Mouse (Mus musculus) intestine, postnatal 0 days (tissue): Measurements from ENCODE around the gene Ehd2. TPM values are rescaled to one million over a fixed set of nuclear protein-coding genes. Genes with fewer than 3 reads are reported as not detected.

Experiments used
- ATAC-seq: fragments of 200-750 bp; cut with Nextera tagmentation; 2 replicates; pipeline ENCODE4 v1.8.0; 2017; ENCODE audit warnings: mild to moderate bottlenecking, moderate TSS enrichment, moderate library complexity
- H3K27ac ChIP-seq: fragments of 300-500 bp; sonication (generic); 2 replicates; pipeline ENCODE4 v1.5.1; 2014; ENCODE audit warnings: mild to moderate bottlenecking, low read depth, low read length, moderate library complexity
- H3K27me3 ChIP-seq: fragments of 300-500 bp; sonication (generic); replicated peaks from 2 replicates; pipeline ENCODE4 v1.6.1; 2014; ENCODE audit warnings: low read length, mixed read lengths; ENCODE audit not compliant: control insufficient read depth, insufficient read depth
- H3K36me3 ChIP-seq: fragments of 300-500 bp; sonication (generic); 2 replicates; pipeline ENCODE4 v1.6.1; 2014; ENCODE audit warnings: mild to moderate bottlenecking, moderate library complexity; ENCODE audit not compliant: control insufficient read depth, insufficient read depth
- H3K4me1 ChIP-seq: fragments of 300-500 bp; sonication (generic); replicated peaks from 2 replicates; pipeline ENCODE4 v1.6.1; 2014; ENCODE audit warnings: antibody characterized with exemption, low read length, mixed read lengths; ENCODE audit not compliant: control insufficient read depth, insufficient read depth
- H3K4me2 ChIP-seq: fragments of 300-500 bp; sonication (generic); replicated peaks from 2 replicates; pipeline ENCODE4 v1.6.1; 2014; ENCODE audit warnings: low read depth, mild to moderate bottlenecking, moderate library complexity
- H3K4me3 ChIP-seq: fragments of 300-500 bp; sonication (generic); 2 replicates; pipeline ENCODE4 v1.5.1; 2014; ENCODE audit warnings: low read depth, low read length
- H3K9ac ChIP-seq: fragments of 300-500 bp; sonication (generic); 2 replicates; pipeline ENCODE4 v1.6.1; 2014; ENCODE audit warnings: mild to moderate bottlenecking, low read depth, low read length
- H3K9me3 ChIP-seq: fragments of 300-500 bp; sonication (generic); 2 replicates; pipeline ENCODE4 v1.6.1; 2016; ENCODE audit warnings: mixed run types; ENCODE audit not compliant: control insufficient read depth
- CTCF ChIP-seq: sonication (generic); IDR thresholded peaks from 2 replicates; pipeline ENCODE4 v1.5.1; 2016; ENCODE audit warnings: low read depth, mild to moderate bottlenecking, control low read depth, antibody characterized with exemption, moderate library complexity
- WGBS: fragments of 180-500 bp; shearing (Covaris S2); extraction: QIAGEN DNeasy Blood & Tissue Kit; methylation state at CpG from one replicate; pipeline ENCODE4 v1.1.7; 2014; 5-methylcytosine and 5-hydroxymethylcytosine counted together
- polyA plus RNA-seq: library from polyadenylated mRNA; unstranded; fragments of >200 nt; fragmentation: Nextera tagmentation; extraction: Ambion mirVana; gene quantifications from 2 replicates; pipeline ENCODE4 v1.2.1, GENCODE M21; 2015

Ehd2 gene
- polyA plus RNA-seq, 1 experiment from 2014 or later = 29.3 TPM

- WGBS = 30% methylated on average over 4 of the region's 4 CpGs
- peak; percentile 84 for TF ChIP-seq CTCF
- no peak overlapping the region for H3K9ac ChIP-seq
- H3K4me1 ChIP-seq = no peaks in the 10 kb centered on the region
- no peak overlapping the region for H3K4me3 ChIP-seq
- H3K27me3 ChIP-seq = no peaks in the 10 kb centered on the region
- H3K4me2 ChIP-seq = no peak overlapping the region
- no peaks in the 10 kb centered on the region for H3K9me3 ChIP-seq
- peaks cover 44% of the 10 kb centered on the region for H3K36me3 ChIP-seq
- no peak overlapping the region for H3K27ac ChIP-seq
- ATAC-seq = no peak
Measured at GRCm38 (mm10) chr7:15982729-15983407, 15.5 kb upstream of the Ehd2 start.

- H3K4me1 ChIP-seq = no peaks in the 10 kb centered on the region
- H3K27ac ChIP-seq = no peak overlapping the region
- H3K9ac ChIP-seq = no peak overlapping the region
- no peaks in the 10 kb centered on the region for H3K27me3 ChIP-seq
- 69% methylated on average over 4 of the region's 4 CpGs for WGBS
- no peaks in the 10 kb centered on the region for H3K9me3 ChIP-seq
- H3K36me3 ChIP-seq = peaks cover 43% of the 10 kb centered on the region; the same call in 1 of the 2 replicates
- no peak overlapping the region for H3K4me3 ChIP-seq
- no peak overlapping the region for H3K4me2 ChIP-seq
- ATAC-seq = no peak
- TF ChIP-seq CTCF = no peak
Measured at GRCm38 (mm10) chr7:15981538-15981937, 14.2 kb upstream of the Ehd2 start.

- TF ChIP-seq CTCF = no peak
- ATAC-seq = no peak
- WGBS = 73% methylated on average over 8 of the region's 8 CpGs
- Histone ChIP-seq H3K36me3 (peaks cover 47% of the 10 kb centered on the region; the same call in 1 of the 2 replicates), H3K4me1 (no peaks in the 10 kb centered on the region), H3K4me3 (no peak overlapping the region), H3K9me3 (no peaks in the 10 kb centered on the region), H3K4me2 (no peak overlapping the region), H3K27me3 (no peaks in the 10 kb centered on the region), H3K27ac (no peak overlapping the region), H3K9ac (no peak overlapping the region)
Measured at GRCm38 (mm10) chr7:15980246-15980645, 12.9 kb upstream of the Ehd2 start.

DNA sequence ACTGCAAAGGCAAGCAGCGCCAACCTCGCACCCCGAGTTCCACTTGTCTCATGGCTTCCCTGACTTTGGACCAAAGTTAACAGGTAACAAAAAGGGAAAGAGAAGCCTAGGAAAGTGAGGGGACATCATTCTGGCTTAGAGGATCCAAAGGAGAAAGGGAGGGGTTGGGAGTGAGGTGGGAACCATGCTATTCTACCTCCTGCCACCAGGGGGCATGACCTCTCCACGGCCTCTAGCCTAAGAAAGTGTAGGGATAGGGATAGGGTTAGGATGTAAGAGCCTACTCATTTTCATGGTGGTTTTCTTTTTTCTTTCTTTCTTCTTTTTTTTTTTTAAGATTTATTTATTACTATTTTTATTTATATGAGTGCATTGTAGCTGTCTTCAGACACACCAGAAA is 8.5 kb upstream of the Ehd2 start:
- no peaks in the 10 kb centered on the region for H3K9me3 ChIP-seq
- no peak overlapping the region for H3K9ac ChIP-seq
- ATAC-seq = peak; percentile 17; the same call in 1 of the 2 replicates
- H3K36me3 ChIP-seq = peaks cover 72% of the 10 kb centered on the region
- no peaks in the 10 kb centered on the region for H3K27me3 ChIP-seq
- no peak overlapping the region for H3K4me3 ChIP-seq
- H3K4me1 ChIP-seq = no peaks in the 10 kb centered on the region
- no peak overlapping the region for H3K27ac ChIP-seq
- WGBS = 74% methylated on average over 4 of the region's 4 CpGs
- H3K4me2 ChIP-seq = no peak overlapping the region
- TF ChIP-seq CTCF = peak; percentile 89

DNA sequence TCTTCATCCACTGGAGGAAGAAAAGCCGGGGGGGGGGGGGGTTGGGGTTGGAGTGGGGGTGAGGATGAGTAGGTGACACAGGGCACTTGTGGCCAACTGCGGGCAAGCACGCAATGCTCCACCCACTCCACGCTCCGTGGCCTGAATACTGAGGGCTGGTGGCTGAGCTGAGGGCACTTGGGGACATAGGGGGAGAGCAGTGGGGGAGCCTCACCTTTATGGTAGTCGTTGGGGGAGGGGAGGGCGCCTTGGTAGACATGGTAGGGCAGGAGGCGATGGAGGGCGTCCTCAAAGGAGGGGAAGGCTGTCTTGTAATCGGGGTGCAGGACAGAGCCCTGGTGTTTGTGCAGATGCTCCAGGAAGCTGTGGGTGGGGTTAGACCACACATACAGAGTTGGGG is 8.1 kb upstream of the Ehd2 start:
- Histone ChIP-seq H3K9me3 (no peaks in the 10 kb centered on the region), H3K9ac (no peak overlapping the region), H3K27me3 (no peaks in the 10 kb centered on the region), H3K4me2 (no peak overlapping the region), H3K36me3 (peaks cover 68% of the 10 kb centered on the region), H3K4me3 (no peak overlapping the region), H3K27ac (no peak overlapping the region), H3K4me1 (no peaks in the 10 kb centered on the region)
- TF ChIP-seq CTCF = no peak
- no peak for ATAC-seq
- 90% methylated on average over 10 of the region's 10 CpGs for WGBS

DNA sequence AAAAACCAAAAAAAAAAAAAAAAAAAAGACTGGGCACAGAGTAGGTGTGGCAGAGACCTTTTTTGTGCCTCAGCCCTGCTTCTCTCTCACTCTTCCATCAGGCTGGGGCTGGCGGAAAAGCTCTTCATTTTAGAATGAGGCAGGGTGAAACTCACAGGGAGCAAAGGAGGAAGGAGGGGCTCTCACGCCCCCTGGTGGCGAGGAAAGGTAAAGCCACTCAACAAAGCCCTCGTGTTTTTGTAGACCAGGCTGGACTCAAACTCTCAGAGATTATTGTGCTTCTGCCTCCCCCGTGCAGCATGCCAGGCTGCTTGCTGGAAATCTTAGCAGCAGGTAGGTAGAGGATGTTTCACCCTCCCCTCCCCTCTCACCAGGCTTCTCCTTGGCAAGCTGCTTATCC is 7.3 kb upstream of the Ehd2 start:
- H3K4me1 ChIP-seq = no peaks in the 10 kb centered on the region
- H3K4me2 ChIP-seq = no peak overlapping the region
- no peaks in the 10 kb centered on the region for H3K9me3 ChIP-seq
- no peaks in the 10 kb centered on the region for H3K27me3 ChIP-seq
- no peak overlapping the region for H3K9ac ChIP-seq
- peak; percentile 83 for TF ChIP-seq CTCF
- H3K36me3 ChIP-seq = peaks cover 68% of the 10 kb centered on the region
- ATAC-seq = no peak
- H3K27ac ChIP-seq = no peak overlapping the region
- H3K4me3 ChIP-seq = no peak overlapping the region
- 56% methylated on average over 5 of the region's 5 CpGs for WGBS

DNA sequence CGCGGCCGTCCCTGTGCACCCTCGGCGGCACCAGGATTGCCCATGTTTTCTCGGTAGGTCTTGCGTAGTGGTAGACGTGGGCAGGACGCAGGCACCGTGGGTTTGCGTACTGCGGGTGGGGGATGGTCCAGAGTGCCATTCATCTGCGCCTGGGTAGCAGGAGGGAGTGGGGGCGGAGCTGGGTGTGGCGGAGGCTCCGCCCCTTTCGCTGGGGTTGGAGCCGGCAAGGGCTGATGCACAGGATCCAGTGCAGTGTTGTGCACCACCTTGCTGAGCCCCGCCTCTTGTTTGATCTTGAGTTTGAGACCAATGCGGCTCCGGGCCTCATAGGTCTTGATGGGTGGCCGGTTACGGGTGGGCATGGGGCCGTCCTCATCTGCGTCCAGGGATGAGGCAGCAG is 4.9 kb upstream of the Ehd2 start:
- no peaks in the 10 kb centered on the region for H3K9me3 ChIP-seq
- no peak for TF ChIP-seq CTCF
- H3K4me3 ChIP-seq = no peak overlapping the region
- ATAC-seq = no peak
- H3K9ac ChIP-seq = no peak overlapping the region
- no peak overlapping the region for H3K4me2 ChIP-seq
- no peaks in the 10 kb centered on the region for H3K27me3 ChIP-seq
- peaks cover 46% of the 10 kb centered on the region for H3K36me3 ChIP-seq
- WGBS = 76% methylated on average over 25 of the region's 25 CpGs
- no peaks in the 10 kb centered on the region for H3K4me1 ChIP-seq
- no peak overlapping the region for H3K27ac ChIP-seq
